Mouse (Mus musculus) CH12.LX (cell line): Measurements from ENCODE around the gene Defb36. TPM values are rescaled to one million over a fixed set of nuclear protein-coding genes. Genes with fewer than 3 reads are reported as not detected.

Experiments
- DNase-seq: peaks from one replicate; pipeline ENCODE4 v3.0.0-alpha.2; 2013; ENCODE audit errors: extremely low read depth
- H3K27ac ChIP-seq: 2 replicates; pipeline ENCODE4 v1.5.1; 2012; ENCODE audit warnings: low read depth, mild to moderate bottlenecking, control low read depth, moderate library complexity; ENCODE audit not compliant: insufficient read depth
- H3K27me3 ChIP-seq: replicated peaks from 2 replicates; pipeline ENCODE3; 2012; ENCODE audit warnings: inconsistent platforms
- H3K36me3 ChIP-seq, 2 experiments: replicated peaks in 1 of 2; 2 replicates each; pipeline versions ENCODE3 to v1.6.1; 2012; ENCODE audit warnings: inconsistent platforms in 1 of 2, low read length in 1 of 2, mild to moderate bottlenecking in 1 of 2, mixed read lengths in 1 of 2, moderate library complexity in 1 of 2; ENCODE audit not compliant: control insufficient read depth in 1 of 2, insufficient read depth in 1 of 2
- H3K4me1 ChIP-seq, 2 experiments: 2 replicates each; pipeline ENCODE4 v1.6.1; 2012; ENCODE audit warnings: inconsistent platforms in 1 of 2, moderate library complexity in 1 of 2; ENCODE audit not compliant: insufficient read depth in 2 of 2, control insufficient read depth in 1 of 2
- H3K4me2 ChIP-seq: 2 replicates; pipeline ENCODE4 v1.6.1; 2012; ENCODE audit warnings: low read depth, mild to moderate bottlenecking, control low read depth; ENCODE audit not compliant: poor library complexity, insufficient read depth, severe bottlenecking
- H3K4me3 ChIP-seq, 3 experiments: fragments of 150-350 bp in 1 of 3; sonication (generic) in 1 of 3; replicated peaks in 1 of 3; 2 replicates each; pipeline versions ENCODE3 to v1.5.1; 2011 to 2012; ENCODE audit warnings: low read depth in 2 of 3, low read length in 2 of 3, mild to moderate bottlenecking in 2 of 3, moderate library complexity in 2 of 3, control low read depth in 1 of 3, improper control_type of control experiment in 1 of 3, inconsistent platforms in 1 of 3, mixed read lengths in 1 of 3; ENCODE audit not compliant: poor library complexity in 1 of 3
- H3K79me2 ChIP-seq: replicated peaks from 2 replicates; pipeline ENCODE4 v1.6.1; 2012; ENCODE audit warnings: mild to moderate bottlenecking, moderate library complexity; ENCODE audit not compliant: control insufficient read depth, poor library complexity, insufficient read depth, severe bottlenecking; ENCODE audit errors: extremely low read depth
- H3K9ac ChIP-seq: 2 replicates; pipeline ENCODE4 v1.6.1; 2012; ENCODE audit warnings: low read depth, mild to moderate bottlenecking, control low read depth, moderate library complexity; ENCODE audit not compliant: insufficient read depth
- H3K9me3 ChIP-seq: replicated peaks from 2 replicates; pipeline ENCODE3; 2012; ENCODE audit warnings: low read length, inconsistent platforms, mixed read lengths
- ELF1 ChIP-seq: IDR thresholded peaks from 2 replicates; pipeline ENCODE4 v1.6.1; 2014; ENCODE audit warnings: low read depth, mild to moderate bottlenecking, inconsistent platforms, low read length, improper control_type of control experiment
- ETS1 ChIP-seq: conservative IDR thresholded peaks from 2 replicates; pipeline ENCODE4 v1.6.1; 2012; ENCODE audit warnings: low read depth, mild to moderate bottlenecking, inconsistent platforms, low read length, improper control_type of control experiment, moderate library complexity
- HCFC1 ChIP-seq: IDR thresholded peaks from 2 replicates; pipeline ENCODE4 v1.6.1; 2012; ENCODE audit warnings: low read depth, mild to moderate bottlenecking, inconsistent platforms, low read length, improper control_type of control experiment
- JUN ChIP-seq: IDR thresholded peaks from 2 replicates; pipeline ENCODE4 v1.6.1; 2011; ENCODE audit warnings: low read depth, mild to moderate bottlenecking, low read length, improper control_type of control experiment, moderate library complexity; ENCODE audit not compliant: insufficient read depth
- JUND ChIP-seq: conservative IDR thresholded peaks from 2 replicates; pipeline ENCODE4 v1.6.1; 2011; ENCODE audit warnings: low read depth, low read length, improper control_type of control experiment
- MAZ ChIP-seq: IDR thresholded peaks from 2 replicates; pipeline ENCODE4 v1.6.1; 2012; ENCODE audit warnings: low read depth, mild to moderate bottlenecking, inconsistent platforms, low read length, improper control_type of control experiment, moderate library complexity
- MEF2A ChIP-seq: IDR thresholded peaks from 2 replicates; pipeline ENCODE4 v1.6.1; 2014; ENCODE audit warnings: low read depth, mild to moderate bottlenecking, inconsistent platforms, low read length, improper control_type of control experiment, borderline replicate concordance
- NELFE ChIP-seq: IDR thresholded peaks from 2 replicates; pipeline ENCODE4 v1.6.1; 2011; ENCODE audit warnings: low read depth, low read length, improper control_type of control experiment
- NRF1 ChIP-seq: IDR thresholded peaks from 2 replicates; pipeline ENCODE4 v1.6.1; 2014; ENCODE audit warnings: low read depth, mild to moderate bottlenecking, inconsistent platforms, low read length, improper control_type of control experiment, moderate library complexity
- POLR2A ChIP-seq: IDR thresholded peaks from 2 replicates; pipeline ENCODE4 v1.6.1; 2011; ENCODE audit warnings: low read depth, mild to moderate bottlenecking, improper control_type of control experiment, low read length
- POLR2AphosphoS2 ChIP-seq: IDR thresholded peaks from 2 replicates; pipeline ENCODE4 v1.6.1; 2011; ENCODE audit warnings: low read depth, low read length, improper control_type of control experiment
- RAD21 ChIP-seq: IDR thresholded peaks from 2 replicates; pipeline ENCODE4 v1.6.1; 2011; ENCODE audit warnings: low read depth, mild to moderate bottlenecking, low read length, improper control_type of control experiment, moderate library complexity
- RCOR1 ChIP-seq: conservative IDR thresholded peaks from 2 replicates; pipeline ENCODE4 v1.6.1; 2012; ENCODE audit warnings: low read depth, mild to moderate bottlenecking, inconsistent platforms, low read length, improper control_type of control experiment
- TBP ChIP-seq: conservative IDR thresholded peaks from 2 replicates; pipeline ENCODE4 v1.6.1; 2011; ENCODE audit warnings: low read depth, low read length, improper control_type of control experiment
- TCF12 ChIP-seq: IDR thresholded peaks from 2 replicates; pipeline ENCODE4 v1.6.1; 2014; ENCODE audit warnings: low read depth, mild to moderate bottlenecking, inconsistent platforms, low read length, improper control_type of control experiment
- dilution Hi-C: fragments of 300-500 bp; cut with MboI; formaldehyde crosslinking; loops from 2 replicates; pipeline ENCODE4 v1.14.3; 2020; ENCODE audit warnings: low sequenced_read_pairs; ENCODE audit not compliant: extremely low pct_unique_long_range_greater_than_20kb, extremely low pct_ligation_motif_present
- in situ Hi-C: fragments of 300-500 bp; cut with MboI; formaldehyde crosslinking; loops from 3 replicates; pipeline ENCODE4 v1.14.3; 2019; ENCODE audit warnings: low sequenced_read_pairs, low pct_ligation_motif_present, low pct_unique_long_range_greater_than_20kb, mixed read lengths
- polyA plus RNA-seq: library from polyadenylated mRNA; unstranded; fragments of >175 nt; gene quantifications from 2 replicates; pipeline ENCODE4 v1.2.1, GENCODE M21; 2012; ENCODE audit warnings: low read depth; ENCODE audit not compliant: insufficient read length
- total RNA-seq, 2 experiments: library from RNA; depleted of rRNA; stranded (reverse); fragments of 300-350 nt in 1 of 2; fragments of >200 nt in 1 of 2; gene quantifications; 2 replicates each; pipeline ENCODE4 v1.2.3; 2012 to 2014

The Defb36 gene
- total and polyA plus RNA-seq, 3 experiments, result not detected

DNA sequence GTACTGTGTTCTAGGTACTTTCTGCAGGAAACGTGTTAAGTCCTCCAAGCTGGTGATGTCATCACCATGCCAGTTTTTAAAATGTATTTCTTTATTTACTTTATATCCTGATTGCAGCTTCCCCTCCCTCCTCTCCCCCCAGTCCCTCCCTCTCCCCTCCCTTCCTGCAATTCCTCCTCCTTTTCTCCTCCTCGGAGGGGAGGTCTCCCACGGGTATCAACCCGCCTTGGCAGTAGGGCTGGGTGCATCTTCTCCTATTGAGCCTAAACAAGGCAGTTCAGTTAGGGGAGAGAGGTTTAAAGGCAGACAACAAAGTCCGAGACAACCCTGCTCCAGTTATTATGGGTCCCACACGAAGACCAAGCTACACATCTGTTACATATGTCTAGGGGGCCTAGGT is 34.7 kb downstream of the Defb36 start:
- 0 out of 2 replicates have a peak overlapping the region, but pooled peaks have one; percentile 69 for H3K4me2 ChIP-seq
- peaks cover 29 to 64% of the 10 kb centered on the region in 2 experiments for H3K4me1 ChIP-seq
- dilution Hi-C loops (no loop called here), in situ Hi-C loops (no loop called here)
- H3K9ac ChIP-seq, result no peak overlapping the region
- no peak for TF ChIP-seq NELFE
- no peak for TF ChIP-seq JUN
- peaks cover 0 to 3% of the 10 kb centered on the region in 2 experiments for H3K36me3 ChIP-seq
- no peaks in the 10 kb centered on the region for H3K27me3 ChIP-seq
- no peak overlapping the region for H3K27ac ChIP-seq
- no peak for DNase-seq
- H3K79me2 ChIP-seq, result no peaks in the 10 kb centered on the region
- no peak overlapping the region for H3K4me3 ChIP-seq
- no peaks in the 10 kb centered on the region for H3K9me3 ChIP-seq

DNA sequence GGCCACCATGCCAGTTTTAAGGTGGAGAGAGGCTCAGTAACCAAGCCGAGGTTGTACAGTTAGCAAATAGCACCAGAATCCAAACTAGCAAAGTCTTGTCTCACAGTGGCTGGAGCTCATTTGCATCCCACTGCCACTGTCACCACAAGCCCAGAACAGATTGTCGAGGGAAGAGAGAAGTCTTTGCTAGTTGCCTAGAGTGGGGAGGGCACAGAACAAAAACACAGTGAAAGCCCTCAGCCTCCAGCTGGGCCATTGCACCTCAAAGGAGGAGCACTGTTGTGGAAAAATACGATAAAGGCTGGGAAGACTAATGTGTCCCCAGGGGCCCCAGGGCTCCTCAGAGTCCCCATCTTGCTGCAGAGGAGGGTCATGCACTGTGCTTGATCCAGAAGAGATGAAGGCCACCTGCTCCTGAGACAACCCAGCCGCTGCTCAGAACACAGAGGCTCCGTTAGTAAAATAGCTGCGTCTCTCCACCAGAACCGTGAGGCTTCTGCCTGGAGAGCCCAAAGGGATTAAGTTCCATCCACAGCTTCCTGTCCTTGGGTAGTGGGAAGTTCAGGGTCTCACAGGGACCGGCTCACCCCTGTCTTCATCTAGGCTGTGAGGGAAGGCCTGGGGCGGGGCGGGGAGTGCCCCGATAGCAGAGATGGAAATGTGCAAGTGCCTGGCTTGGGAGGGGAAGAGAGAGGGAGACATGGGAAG is 35.4 kb downstream of the Defb36 start:
- peak overlapping the region; percentile 69 for H3K4me2 ChIP-seq
- in situ Hi-C loops, result no loop called here

DNA sequence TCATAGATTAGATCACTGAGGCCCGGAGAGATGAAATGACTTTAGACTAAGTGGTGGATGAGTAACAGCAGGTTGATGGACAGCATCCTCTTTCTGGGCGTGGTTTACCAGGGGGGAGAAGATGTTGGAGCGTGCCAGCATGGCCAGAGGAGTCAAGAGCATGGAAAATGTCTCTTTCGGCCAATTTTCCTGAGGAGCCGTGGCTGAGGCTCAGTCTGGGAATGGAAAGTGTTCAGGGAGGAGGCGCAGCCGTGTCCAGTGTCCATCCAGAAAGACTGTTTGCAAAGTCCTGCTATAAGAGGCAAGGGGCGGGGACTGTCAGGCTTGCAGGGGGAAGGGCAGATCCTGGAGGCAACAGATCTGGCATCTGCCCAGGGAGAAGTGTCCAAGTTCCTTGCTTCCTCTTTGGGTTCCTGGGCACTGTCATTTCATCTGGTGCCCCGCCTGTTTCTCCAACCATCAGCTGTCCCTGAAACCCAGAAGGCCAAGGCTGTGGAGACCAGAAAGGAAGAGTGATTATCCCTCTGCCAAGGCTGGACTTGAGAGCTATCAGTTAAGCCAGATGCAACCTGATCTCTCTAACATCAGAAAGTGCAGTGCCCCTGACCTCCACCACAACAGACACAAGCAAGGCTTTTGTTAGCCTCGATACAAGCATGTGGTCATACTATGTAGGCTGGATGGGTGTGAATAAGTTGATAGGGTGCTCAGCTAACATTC is 48.9 kb downstream of the Defb36 start:
- in situ Hi-C loops, result no loop called here
- peaks cover 6 to 8% of the 10 kb centered on the region in 2 experiments; a peak in 2 of 4 replicates for H3K4me1 ChIP-seq
- H3K36me3 ChIP-seq, result no peaks in the 10 kb centered on the region
- no peaks in the 10 kb centered on the region for H3K79me2 ChIP-seq
- no peaks in the 10 kb centered on the region for H3K27me3 ChIP-seq
- dilution Hi-C loops, result no loop called here
- no peak overlapping the region for H3K9ac ChIP-seq
- H3K4me2 ChIP-seq, result no peak overlapping the region
- no peak for DNase-seq
- H3K27ac ChIP-seq, result no peak overlapping the region
- H3K9me3 ChIP-seq, result peaks cover under 1% of the 10 kb centered on the region
- H3K4me3 ChIP-seq, result no peak overlapping the region
- TF ChIP-seq POLR2AphosphoS2 (no peak), TBP (no peak), HCFC1 (no peak), ELF1 (no peak), RAD21 (no peak), MAZ (no peak), RCOR1 (no peak), JUND (no peak), JUN (no peak), POLR2A (no peak)
- TF ChIP-seq, all 38 proteins: peak for 0

More for the DNA sequence above, 35.4 kb downstream of the Defb36 start:
- H3K27me3 ChIP-seq, result no peaks in the 10 kb centered on the region
- H3K4me3 ChIP-seq, result no peak overlapping the region
- H3K79me2 ChIP-seq, result no peaks in the 10 kb centered on the region
- H3K9ac ChIP-seq, result 0 out of 2 replicates have a peak overlapping the region, but pooled peaks have one; percentile 4
- dilution Hi-C loops, result no loop called here
- peak overlapping the region; percentile 12 for H3K27ac ChIP-seq
- H3K36me3 ChIP-seq, result peaks cover 0 to under 1% of the 10 kb centered on the region in 2 experiments
- DNase-seq, result peak; percentile 77
- H3K4me1 ChIP-seq, result peaks cover 28 to 61% of the 10 kb centered on the region in 2 experiments
- 0 out of 2 replicates have a peak, but pooled peaks have one; percentile 9 for TF ChIP-seq MEF2A
- TF ChIP-seq ETS1, result peak; percentile 71
- TF ChIP-seq TCF12, result peak; percentile 49; the same call in 1 of the 2 replicates
- TF ChIP-seq RAD21, result no peak
- TF ChIP-seq NRF1, result 0 out of 2 replicates have a peak, but pooled peaks have one; percentile 11
- no peaks in the 10 kb centered on the region for H3K9me3 ChIP-seq
